Mouse (Mus musculus): ENCODE results near the gene Wfdc5.

The Wfdc5 gene

DNA sequence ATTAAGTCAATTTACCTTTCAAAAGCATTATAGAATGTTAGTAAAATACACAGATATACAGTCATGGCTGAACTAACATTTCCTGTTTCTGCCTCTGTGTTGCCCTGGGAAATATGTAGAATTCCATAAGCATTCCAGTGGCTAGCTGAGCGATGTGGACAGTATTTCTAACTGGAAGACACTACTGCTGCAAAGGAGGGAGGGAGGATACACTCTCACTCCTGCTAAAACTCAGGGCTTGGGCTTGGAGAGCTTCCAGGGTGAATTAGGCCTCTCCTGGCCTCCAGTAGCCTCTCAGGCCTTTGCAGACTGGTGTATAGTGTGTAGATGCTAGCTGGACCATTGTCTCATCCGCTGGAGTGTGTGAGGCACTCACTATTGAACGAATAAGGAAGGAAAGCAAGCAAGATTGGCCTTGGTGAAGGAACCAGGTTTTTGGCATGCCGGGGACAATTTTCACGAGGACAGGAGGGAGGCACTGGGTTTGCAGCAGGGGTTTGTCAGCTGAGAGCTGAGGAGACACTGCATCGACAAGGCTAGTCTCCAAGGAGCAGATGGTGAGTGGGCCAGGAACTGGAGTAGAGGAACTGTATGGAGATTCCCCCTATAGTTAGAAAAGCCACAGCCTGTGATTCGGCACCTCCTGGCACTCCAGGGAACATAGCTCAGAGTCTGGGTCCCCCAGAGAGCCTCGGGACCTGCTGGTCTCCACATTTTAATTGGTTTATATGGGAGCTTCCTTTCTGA lies 7.7 kb downstream of the Wfdc5 start:
- no peak for DNase-seq (ENCODE audit: low spot score)

DNA sequence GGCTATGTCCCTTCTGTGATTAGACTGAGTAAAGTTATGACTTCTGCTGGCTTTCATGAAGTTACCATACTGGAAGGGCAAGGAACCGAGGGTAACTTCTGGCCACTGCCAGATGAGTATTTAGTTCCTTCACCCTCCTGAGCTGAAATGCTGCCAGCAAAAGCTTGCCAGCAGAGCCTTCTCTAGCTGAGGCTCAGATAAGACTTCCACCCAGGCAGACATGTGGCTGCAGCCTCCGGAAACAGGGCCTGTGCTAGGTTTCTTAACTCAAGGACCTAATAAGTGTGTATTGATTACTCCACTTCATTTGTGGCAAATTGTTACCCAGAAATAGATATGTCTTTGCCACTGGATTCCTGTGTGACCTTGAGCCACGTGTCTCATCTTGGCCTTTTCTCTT lies 9.1 kb downstream of the Wfdc5 start:
- no peak for DNase-seq (ENCODE audit: low spot score)

DNA sequence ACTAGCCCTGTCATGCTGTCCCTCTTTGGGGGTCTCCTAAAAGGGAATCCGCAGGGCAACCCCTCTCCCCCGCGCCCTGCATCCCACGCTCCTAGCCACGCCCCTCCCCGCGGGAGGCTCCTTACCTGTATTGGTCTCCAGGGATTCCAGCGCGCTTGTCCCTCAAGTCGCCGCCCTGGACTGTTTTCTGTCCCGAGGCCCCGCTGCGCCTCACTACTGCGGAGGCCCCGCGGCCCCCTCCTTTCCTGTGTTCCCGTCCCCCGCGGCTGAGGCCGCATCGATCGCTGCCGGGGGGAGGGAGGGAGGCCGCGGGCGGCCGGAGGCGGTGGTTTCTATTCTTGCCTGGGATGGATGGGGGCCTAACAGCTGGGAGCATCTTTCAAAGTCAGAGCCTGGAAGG lies 11.6 kb downstream of the Wfdc5 start, which contains the start of gene Kcns1:
TSS of gene Kcns1 (minus strand) at position 212 of the 400 bp plus-strand sequence.
- DNase-seq (ENCODE audit: low spot score): no peak

DNA sequence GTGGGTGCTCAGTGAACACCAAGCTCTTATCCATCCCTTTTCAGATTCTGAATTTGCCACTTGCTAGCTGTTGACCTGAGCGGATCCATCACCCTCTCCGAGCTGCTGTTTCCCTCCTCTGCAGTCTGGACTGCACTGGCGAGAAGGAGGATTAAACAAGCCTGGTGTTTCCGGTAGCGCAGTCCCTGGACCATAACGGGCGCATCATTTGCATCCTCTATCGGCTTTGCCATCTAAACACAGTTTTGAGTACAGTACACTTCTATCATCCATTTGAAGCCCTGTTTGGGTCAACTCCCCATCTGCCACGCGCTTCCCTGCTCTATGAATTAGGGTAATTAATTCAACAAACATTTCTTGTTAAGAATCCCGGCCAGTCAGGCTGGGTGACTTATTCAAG lies 12.2 kb downstream of the Wfdc5 start:
- DNase-seq (ENCODE audit: low spot score): no peak

DNA sequence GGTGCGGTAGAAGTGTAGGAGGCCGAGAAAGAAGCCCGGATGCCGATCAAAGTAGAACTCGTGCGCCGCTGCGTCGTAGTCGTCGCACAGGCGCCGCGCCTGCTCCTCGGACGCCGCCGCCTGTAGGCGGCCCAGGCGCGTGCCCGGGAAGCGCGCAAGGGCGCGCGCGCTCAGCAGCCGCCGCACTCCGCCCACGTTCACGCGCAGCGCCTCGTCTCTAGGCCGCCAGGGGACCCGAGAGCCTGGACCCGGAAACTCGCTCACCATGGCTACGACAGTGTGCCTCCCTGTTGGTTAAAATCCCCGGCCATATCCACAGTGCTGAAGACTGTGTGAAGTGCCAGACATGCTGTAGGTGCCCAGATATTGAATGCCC lies 14.0 kb downstream of the Wfdc5 start:
- DNase-seq (ENCODE audit: low spot score): no peak

DNA sequence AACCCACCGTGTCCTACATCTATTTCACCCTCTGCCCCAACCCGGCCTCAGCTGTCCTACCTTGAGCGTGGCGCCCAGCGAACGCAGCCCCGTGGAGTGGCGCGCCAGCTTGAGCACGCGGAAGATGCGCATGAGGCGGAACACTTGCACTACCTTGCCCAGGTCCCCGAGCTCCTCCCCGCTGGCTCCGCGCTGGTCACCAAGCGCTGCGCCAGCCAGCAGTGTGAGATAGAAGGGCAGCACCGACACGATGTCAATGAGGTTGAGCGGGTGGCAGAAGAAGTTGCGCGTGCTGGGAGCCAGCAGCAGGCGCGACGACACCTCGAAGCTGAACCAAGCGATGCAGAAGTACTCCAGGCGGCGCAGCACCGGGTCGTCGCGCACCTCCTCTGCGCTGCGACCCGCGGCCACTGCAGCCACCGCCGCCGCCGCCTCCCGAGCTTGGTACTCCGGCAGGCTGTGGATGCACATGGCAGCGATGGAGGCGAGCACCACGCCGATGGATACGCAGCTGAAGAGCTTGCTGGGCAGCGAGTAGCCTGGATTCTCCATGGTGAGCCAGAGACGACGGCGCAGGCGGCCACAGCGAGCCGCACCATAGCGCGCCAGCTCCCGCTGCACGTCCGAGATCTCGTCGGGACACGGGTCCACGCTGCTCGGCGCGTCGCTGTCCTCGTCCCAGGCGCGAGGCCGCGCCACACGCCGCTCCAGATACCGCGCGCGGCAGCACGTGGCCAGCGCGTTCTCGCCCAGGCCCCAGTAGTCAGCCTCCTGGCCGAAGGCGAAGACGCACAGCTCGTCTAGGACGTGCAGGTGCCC lies 14.6 kb downstream of the Wfdc5 start:
- no peak for DNase-seq (ENCODE audit: low spot score)

DNA sequence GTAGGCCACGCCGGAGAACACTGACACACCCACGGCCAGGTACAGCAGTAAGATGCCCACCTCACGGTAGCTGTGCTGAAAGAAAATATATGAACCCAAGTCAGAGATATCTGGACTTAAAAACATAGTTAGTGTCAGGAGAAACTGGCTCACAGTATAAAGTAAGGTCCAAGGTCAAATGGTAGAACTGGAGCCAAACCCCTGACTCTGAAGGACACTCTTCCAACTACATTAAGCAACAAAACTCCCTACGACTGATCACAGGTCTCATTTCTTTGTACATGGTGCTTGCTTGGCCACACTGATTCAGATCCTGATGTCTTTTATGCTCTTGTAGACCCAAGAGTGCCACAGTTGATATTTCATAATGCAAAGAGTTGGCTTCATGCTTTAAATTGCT lies 17.6 kb downstream of the Wfdc5 start:
- DNase-seq (ENCODE audit: low spot score): no peak

DNA sequence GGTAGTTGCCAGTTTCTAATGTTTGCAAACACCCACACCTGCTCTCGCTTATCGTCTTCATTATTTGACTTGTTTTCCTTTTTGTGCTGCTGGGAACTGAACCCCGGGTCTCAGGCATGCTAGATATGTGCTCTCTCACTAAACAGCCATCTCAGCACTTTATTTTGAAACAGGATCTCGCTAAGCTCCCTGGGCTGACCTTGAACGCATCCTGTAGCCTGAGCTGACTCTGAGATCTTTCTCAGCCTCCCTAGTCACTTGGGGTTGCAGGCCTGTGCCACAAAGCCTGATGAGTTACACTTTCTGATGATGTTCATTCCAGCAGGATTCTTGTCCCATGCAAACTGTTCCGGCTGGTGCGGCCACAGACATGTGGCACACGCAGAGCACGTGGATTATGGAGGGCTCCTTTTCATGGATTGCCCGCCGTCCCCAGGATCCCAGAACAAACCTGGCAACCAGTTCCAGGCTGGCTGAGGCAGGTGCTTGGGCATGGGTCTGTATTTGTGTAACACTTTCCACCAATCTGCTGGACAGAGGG lies 21.0 kb downstream of the Wfdc5 start:
- no peak for DNase-seq (ENCODE audit: low spot score)

DNA sequence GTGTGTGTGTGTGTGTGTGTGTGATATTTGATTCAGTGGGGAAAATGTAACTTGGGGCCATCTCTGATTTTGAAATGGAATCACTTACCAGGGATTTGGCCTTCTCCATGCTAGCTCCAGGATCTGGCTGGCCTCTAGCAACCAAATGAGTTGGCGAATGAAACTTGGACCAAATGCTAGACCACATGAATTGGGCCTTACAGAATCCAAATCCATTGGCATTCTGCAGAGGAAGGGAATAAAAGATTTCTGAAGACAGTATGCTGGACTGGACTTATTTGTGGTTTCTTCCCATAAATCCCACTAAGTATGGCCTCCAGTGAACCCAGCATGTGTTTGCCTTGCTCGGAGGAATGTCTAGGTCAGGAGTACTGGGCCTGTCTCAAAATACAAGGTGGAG lies 23.7 kb downstream of the Wfdc5 start:
- DNase-seq (ENCODE audit: low spot score): no peak

DNA sequence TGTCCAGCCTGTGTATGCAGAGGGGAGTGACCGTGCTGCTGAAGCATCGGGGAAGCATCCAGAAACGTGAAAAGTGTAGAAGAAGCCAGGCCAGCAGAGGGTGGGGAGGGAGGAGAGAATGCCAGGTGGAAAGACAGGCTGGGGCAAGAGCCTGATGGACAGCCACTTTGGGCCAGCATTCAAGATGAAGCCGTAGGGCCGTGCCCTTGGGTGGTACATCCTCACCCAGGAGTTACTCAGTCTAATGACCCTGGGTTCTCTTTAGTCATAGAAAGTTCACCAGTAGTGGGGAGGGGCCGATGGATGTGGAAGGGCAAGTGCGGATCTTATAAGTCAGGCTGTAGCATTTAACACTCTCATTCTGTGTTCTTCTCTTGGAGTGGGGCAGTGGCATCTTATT lies 26.4 kb downstream of the Wfdc5 start:
- DNase-seq (ENCODE audit: low spot score): no peak

DNA sequence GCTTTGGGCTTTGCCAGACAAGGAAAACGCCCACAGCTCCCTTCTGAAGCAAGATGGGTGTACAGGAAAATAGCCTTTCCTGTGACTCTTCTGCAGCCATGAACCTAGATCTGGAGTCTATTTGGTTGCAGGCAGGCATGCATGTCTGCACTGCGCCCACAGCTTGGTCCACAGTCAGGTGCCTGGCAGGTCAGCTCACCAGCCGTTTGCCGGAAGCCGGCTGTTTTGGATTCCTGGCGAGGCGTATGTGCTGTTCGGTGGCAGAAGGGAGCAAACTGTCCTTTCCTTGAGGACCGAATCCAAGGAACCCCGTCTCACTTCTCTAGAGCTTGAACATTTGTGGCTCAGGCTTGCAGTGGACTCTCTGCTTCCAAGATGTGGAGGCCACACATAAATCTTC lies 28.5 kb downstream of the Wfdc5 start:
- DNase-seq (ENCODE audit: low spot score): no peak

DNA sequence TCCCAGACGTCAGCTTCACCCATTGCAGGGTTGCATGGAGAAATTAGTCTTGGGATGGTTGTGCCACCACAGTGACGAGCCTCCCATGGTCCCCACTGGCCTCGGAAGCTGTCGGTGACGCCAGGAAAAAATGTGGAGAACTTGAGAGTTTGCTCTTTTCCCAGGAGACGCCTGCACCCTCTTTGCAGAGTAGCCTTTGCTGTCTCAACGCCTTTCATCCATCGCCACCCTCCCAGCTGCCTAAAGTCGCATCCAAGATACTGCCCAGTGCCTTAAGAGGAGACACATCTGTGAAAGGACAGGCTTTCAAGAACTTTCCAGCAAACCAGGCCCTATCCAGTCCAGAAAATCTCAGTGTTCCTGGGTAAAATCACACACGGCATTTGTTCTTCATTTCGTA lies 30.2 kb downstream of the Wfdc5 start:
- DNase-seq (ENCODE audit: low spot score): no peak

DNA sequence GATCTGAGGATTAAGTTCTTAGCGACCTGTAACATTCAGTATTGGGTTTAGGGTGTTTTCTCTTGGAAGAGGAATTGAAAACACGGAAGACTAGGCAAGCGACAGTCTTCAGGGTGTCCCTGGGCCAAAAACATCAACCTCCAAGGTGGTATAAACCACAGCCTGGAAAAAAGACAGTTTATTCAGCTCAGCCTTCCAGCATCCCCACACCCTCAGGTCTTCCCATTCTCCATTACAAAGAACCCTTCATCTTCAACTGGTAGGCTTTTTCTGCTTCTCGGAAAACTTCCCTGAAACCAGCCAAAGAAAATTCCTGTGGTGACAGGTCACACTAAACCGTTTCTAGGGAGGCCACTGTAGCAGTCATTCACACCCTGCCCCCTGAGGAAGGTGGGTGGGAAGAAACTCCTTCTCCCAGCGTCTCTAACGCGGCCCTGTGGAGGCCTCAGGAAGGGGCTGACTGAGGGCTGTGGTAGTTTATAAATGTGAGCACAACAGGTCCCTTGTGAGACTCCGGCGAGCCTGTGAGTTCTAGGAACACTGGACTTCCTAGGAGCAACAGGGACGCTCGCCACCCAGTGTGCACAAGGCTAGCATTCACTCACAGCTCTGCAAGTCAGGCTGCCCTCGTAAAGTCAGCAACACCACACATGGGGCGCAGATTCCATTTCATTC lies 32.3 kb downstream of the Wfdc5 start:
- DNase-seq (ENCODE audit: low spot score): no peak

DNA sequence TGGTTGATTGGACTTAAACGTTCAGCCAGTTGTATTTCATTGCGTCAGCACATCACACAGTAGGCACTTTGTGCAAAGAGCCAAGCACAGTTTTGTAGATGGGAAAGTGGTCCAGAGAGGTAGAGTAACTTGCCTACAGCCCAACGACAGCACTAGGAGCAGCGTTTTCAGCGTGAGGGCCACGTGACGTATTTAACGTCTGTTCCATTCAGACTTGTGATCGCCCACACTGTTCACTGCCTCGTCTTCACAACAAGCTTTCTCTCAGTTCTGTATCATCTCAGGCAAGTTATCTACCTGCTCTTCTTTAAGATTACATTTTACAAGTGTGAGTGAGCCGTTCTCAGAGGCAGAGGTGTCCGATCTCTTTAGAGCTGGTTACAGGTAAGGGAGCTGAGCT lies 36.0 kb downstream of the Wfdc5 start:
- no peak for DNase-seq (ENCODE audit: low spot score)

DNA sequence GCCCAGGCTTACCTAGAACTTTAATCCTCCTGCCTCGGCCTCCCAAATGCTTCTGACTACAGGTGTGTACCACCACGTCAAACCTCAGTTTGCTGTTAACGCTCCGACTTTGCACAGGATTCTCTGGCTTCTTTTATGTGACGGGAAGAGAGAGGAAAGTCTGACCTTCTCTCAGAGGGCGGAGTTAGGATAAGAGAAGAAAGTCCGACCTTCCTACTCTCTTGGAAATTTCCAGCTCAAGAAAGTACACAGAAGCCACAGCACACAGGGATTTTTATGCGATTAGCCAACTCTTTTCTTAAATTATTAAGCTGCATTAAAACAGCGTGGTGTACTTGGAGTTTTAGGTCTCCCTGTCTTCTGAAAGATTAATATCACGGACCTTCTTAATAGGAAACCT lies 38.0 kb downstream of the Wfdc5 start:
- no peak for DNase-seq (ENCODE audit: low spot score)

DNA sequence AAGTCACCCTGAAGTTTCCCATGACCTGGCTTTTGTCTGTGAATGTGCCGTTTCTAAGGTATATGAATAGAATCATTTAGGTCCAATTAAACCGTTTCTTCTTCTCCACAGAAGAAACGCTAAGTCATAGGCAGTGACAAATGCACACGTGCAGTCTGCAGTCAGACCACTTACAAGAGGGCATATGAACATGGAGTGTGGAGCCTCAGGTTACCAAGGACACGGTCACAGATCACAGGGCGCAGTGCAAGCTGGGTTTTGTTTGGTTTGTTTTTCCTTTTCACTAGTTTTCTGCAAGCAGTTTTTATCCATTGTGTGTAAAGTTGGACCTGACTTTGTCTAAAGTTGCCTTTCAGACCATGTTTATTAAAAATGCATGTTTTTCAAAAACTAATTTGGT lies 38.5 kb downstream of the Wfdc5 start:
- DNase-seq (ENCODE audit: low spot score): no peak

DNA sequence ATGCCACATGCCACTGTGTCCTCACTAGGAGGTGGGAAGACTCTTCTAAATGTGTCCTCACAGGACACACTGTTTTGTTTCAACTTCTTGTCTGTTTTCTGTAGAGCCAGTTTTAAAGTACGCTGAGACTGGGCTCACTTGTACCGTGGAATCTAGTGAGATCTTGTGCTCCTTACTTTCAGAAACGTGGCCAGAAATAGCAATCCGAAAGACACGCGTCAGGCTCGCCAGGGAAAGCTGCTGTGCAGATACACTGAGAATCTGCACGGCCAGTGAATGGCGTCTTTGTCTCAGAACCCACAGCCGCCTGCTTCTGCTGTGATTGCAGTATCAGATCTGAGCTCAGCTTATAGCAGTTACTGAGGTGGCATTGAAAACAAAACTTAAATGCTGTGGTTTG lies 40.5 kb downstream of the Wfdc5 start:
- DNase-seq (ENCODE audit: low spot score): no peak

DNA sequence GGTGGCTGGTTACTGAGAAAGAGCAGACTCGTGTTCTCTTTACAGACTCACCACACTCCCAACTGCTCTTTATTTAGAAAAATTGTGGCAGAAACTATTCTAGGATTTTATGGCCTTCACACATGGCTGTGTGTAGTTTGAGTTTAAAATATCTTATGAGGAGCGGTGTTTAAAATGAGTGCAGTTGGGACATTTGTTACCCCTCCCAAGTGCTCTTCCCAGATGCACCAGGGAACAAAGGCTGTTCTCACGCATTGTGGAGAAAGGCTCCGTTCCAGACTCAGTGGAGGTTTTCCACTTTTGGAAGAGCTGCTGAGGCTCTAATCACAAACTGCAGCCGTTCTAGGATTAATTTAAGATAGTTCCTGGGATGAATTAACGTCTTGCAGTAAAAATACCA lies 44.8 kb downstream of the Wfdc5 start:
- no peak for DNase-seq (ENCODE audit: low spot score)

DNA sequence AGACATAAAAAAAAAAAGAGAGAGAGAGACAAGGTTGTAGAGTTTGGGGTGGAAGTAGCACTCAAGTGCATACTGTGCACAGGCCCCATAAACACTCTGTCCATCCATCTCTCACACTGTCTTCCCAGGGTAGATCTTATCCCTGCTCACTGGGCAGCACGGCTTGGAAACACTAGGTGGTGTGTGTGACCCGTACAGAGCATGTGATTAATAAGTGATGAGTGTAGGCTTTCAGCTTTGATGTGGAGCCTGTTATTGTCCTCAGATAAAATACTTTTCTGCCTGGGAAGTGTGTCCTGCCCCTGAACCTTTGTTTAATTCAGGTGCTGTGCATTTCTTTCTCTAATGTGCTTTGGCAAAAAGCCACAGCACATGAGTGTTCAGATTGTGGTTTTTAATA lies 46.1 kb downstream of the Wfdc5 start:
- DNase-seq (ENCODE audit: low spot score): no peak

DNA sequence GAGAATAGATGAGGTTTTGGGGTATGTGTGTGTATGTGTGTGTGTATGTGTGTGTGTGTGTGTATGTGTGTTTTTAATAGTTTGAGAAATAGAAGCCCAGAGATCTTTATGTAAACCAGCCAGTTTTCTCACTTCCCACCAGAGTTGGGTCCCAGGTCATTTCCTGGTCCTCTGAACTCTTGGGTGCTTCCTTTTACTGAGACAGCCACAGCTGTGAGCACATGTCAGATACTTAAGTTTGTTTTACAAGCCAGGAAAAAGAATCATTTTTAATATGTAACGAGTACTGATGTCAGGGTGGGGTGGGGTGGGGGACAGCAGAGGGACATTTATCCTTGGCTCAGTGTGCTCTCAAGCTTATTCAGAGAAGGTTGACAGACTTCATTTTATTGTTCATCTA lies 47.2 kb downstream of the Wfdc5 start:
- DNase-seq (ENCODE audit: low spot score): no peak

DNA sequence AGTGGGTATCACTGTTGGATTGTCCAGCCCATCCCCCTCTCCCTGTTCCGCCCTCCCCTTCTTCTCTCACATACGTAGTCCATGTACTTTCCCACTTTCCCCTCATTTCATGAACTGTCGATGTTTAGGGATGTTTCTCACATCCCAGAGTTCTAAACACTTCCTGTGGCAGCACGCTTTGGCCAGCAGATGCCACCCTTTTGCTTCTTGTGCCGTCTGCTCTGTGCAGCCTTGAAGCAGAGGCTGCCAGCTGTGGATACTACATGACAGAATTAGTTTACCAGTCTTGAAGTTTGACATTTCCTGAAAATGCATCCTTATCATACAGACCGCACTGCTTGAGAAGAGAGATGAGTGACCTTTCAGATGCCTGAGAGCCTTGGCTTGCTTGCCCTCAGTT lies 48.0 kb downstream of the Wfdc5 start:
- DNase-seq (ENCODE audit: low spot score): no peak

DNA sequence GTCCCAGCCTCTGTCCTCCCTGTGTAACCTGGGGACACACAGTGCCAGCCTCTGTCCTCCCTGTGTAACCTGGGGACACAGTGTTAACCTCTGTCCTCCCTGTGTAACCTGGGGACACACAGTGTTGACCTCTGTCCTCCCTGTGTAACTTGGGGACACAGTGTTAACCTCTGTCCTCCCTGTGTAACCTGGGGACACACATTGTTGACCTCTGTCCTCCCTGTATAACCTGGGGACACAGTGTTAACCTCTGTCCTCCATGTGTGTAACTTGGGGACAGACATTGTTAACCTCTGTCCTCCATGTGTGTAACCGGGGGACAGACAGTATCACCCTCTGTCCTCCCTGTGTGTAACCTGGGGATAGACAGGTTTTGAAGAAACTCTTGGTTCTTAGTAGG lies 51.0 kb downstream of the Wfdc5 start:
- DNase-seq (ENCODE audit: low spot score): no peak

Measured in urinary bladder, postnatal 10 days (tissue).